8 mouse cellular contexts compared by ENCODE assay signal in the genomic region with DNA sequence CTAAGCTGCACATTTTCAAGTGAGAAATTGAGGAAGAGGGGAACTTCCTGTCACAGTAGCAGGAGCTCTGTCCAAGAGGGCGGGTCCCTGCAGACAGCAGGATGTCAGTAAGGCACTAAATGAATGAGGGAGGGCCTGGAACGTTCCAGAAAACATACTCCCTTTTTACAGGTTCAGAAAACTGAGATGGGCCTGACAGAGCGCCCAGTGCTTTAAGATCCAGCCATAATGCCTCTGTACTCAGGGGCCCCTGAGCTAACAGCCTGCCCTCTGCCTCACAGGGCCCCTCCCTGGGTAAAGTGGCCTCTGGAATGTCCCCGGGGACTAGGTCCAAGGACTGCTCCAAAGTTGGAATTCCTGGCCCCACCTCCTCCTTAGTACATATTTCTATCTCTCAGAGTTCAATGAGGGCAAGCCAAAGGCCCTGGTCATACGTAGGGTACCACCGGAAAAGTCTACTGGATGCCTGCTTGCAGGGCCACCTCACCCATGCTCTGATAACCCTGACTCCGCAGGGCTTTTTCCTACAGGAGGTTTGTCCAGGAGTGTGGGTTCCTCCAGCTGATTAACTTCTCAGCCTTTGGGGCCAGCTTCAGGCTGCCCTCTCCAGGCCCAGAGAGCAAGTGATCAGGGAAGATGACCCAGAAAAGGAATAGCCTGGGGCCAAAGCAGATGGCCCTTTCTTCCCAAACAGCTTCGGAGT. TPM values are rescaled to one million over a fixed set of nuclear protein-coding genes. Genes with fewer than 3 reads are reported as not detected.
DNase-seq lines count a peak whose midpoint lies in the region; ATAC-seq and TF ChIP-seq lines count a peak whose summit lies in the region.

No protein-coding gene starts in this region.

- peak overlapping the region; percentile 100; the same call in 1 of the 2 replicates for H3K4me3 ChIP-seq in G1E (ENCODE audit: low read depth, low read length)
- H3K4me3 ChIP-seq in intestine, postnatal 0 days (ENCODE audit: low read depth, low read length) = no peak overlapping the region

- no peaks in the 10 kb centered on the region for H3K27me3 ChIP-seq in G1E (ENCODE audit: insufficient read depth, low read length)
- no peaks in the 10 kb centered on the region for H3K27me3 ChIP-seq in intestine, postnatal 0 days (replicated peaks; ENCODE audit: control insufficient read depth, insufficient read depth, low read length)

- H3K4me1 ChIP-seq in G1E (ENCODE audit: insufficient read depth, low read depth, low read length) = peaks cover 65% of the 10 kb centered on the region
- H3K4me1 ChIP-seq in intestine, postnatal 0 days (replicated peaks; ENCODE audit: control insufficient read depth, insufficient read depth, low read length) = peaks cover 35% of the 10 kb centered on the region

- peaks cover 13% of the 10 kb centered on the region for H3K36me3 ChIP-seq in G1E (replicated peaks)
- H3K36me3 ChIP-seq in intestine, postnatal 0 days (ENCODE audit: control insufficient read depth, insufficient read depth) = peaks cover 13% of the 10 kb centered on the region

- H3K9me3 ChIP-seq in G1E (replicated peaks) = no peaks in the 10 kb centered on the region
- no peaks in the 10 kb centered on the region for H3K9me3 ChIP-seq in intestine, postnatal 0 days (ENCODE audit: control insufficient read depth)

- no peak for TF ChIP-seq CTCF in G1E (IDR thresholded peaks at IDR 0.05; ENCODE audit: low read depth, low read length)
- TF ChIP-seq CTCF in intestine, postnatal 0 days (IDR thresholded peaks at IDR 0.05; ENCODE audit: low read depth) = no peak

- peak overlapping the region; percentile 51; the same call in 1 of the 2 replicates for H3K9ac ChIP-seq in intestine, postnatal 0 days (ENCODE audit: low read depth, low read length)

- peak overlapping the region; percentile 100 for H3K27ac ChIP-seq in intestine, postnatal 0 days (ENCODE audit: low read depth, low read length)

- DNase-seq in CD4-positive, CD25-positive, alpha-beta regulatory T cell, adult 2 months (ENCODE audit: low read depth, low spot score) = peak; percentile 76
- DNase-seq in G1E (ENCODE audit: low spot score) = no peak
- peak; percentile 81 to 88 for DNase-seq in heart, adult 18-20 months
- DNase-seq in lung, adult 18-20 months = peak; percentile 90 to 93
- DNase-seq in retina, postnatal 1 day = peak; percentile 76
- DNase-seq in layer of hippocampus, adult 18-20 months (ENCODE audit: low spot score in 2 of 2) = no peak
- DNase-seq in right cerebral cortex, adult 2 months (ENCODE audit: low spot score in 2 of 2) = no peak

- H3K4me2 ChIP-seq in intestine, postnatal 0 days (replicated peaks; ENCODE audit: low read depth) = peak overlapping the region; percentile 90

- 11% methylated on average over 8 of the region's 8 CpGs for WGBS in intestine, postnatal 0 days

- ATAC-seq in G1E (ENCODE audit: extremely low read depth, insufficient number of reproducible peaks, low FRiP score, poor library complexity, severe bottlenecking) = peak; percentile 6; the same call in 1 of the 2 replicates
- ATAC-seq in intestine, postnatal 0 days = peak; percentile 71

RNA-seq across cellular contexts. Expression of gene Actb, which starts 3.2 kb away (rescaled TPM):
- total RNA-seq in G1E (2014; fragmentation: Nextera tagmentation) (5,110 and 5,465 TPM in 2 replicates), G1E (2017) (4,783 and 4,919 TPM in 2 replicates)
- 1,879 and 3,214 TPM in 2 replicates for polyA plus RNA-seq in G1E (2012)
- total RNA-seq in heart, adult 18-20 months (2021) = 1,000 to 10,000 TPM in 1 of 2 experiments, 100 to 1,000 TPM in 1; 875 to 1,008 TPM
- 22,808 and 23,070 TPM in 2 replicates for polyA plus RNA-seq in intestine, postnatal 0 days (2015; fragmentation: Nextera tagmentation; extraction: Ambion mirVana)
- total RNA-seq in layer of hippocampus, adult 18-20 months (2021) = 1,000 to 10,000 TPM; 3,167 to 3,215 TPM

RNA-seq across cellular contexts. Expression of gene Fbxl18, which starts 14.5 kb away (rescaled TPM):
- total RNA-seq in G1E (2014; fragmentation: Nextera tagmentation) (10.8 and 16.2 TPM in 2 replicates), G1E (2017) (4.6 and 5.5 TPM in 2 replicates)
- 14.8 and 21.3 TPM in 2 replicates for polyA plus RNA-seq in G1E (2012)
- total RNA-seq in heart, adult 18-20 months (2021) = 1 to 10 TPM; 4.6 to 4.7 TPM
- polyA plus RNA-seq in intestine, postnatal 0 days (2015; fragmentation: Nextera tagmentation; extraction: Ambion mirVana) = 5.6 and 6.2 TPM in 2 replicates
- total RNA-seq in layer of hippocampus, adult 18-20 months (2021) = 10 to 100 TPM; 33.9 to 37.6 TPM

RNA-seq across cellular contexts. Expression of gene Fscn1, which starts 50.4 kb away (rescaled TPM):
- total RNA-seq in G1E (2014; fragmentation: Nextera tagmentation) (not detected in 2 replicates), G1E (2017) (0.99 TPM in 1 of 2 replicates, not detected in the other)
- polyA plus RNA-seq in G1E (2012) = 0.06 TPM in 1 of 2 replicates, not detected in the other
- total RNA-seq in heart, adult 18-20 months (2021) = 10 to 100 TPM; 18.2 to 21.6 TPM
- polyA plus RNA-seq in intestine, postnatal 0 days (2015; fragmentation: Nextera tagmentation; extraction: Ambion mirVana) = 36.5 and 37.1 TPM in 2 replicates
- 100 to 1,000 TPM; 165 to 188 TPM for total RNA-seq in layer of hippocampus, adult 18-20 months (2021)

Comparison
In these comparisons a context has a peak if more than half of its experiments do, and no peak if none do; other contexts are left out.
1. DNase-seq: peak in CD4-positive, CD25-positive, alpha-beta regulatory T cell, adult 2 months (single experiment), heart, adult 18-20 months (2 of 2), lung, adult 18-20 months (2 of 2) and retina, postnatal 1 day (single experiment); none in G1E (single experiment), layer of hippocampus, adult 18-20 months (0 of 2) and right cerebral cortex, adult 2 months (0 of 2).
2. RNA of gene Fscn1, which starts 50.4 kb away (total RNA-seq): 165 to 188 TPM in layer of hippocampus, adult 18-20 months and 18.2 to 21.6 TPM in heart, adult 18-20 months; 0.99 TPM in G1E; every median in the first group is over 4 times any median in the second.